Comparison of ENCODE assay signal across 12 mouse cellular contexts in genomic region chr2:77839587-77839986, GRCm38 (mm10). TPM values are rescaled to one million over a fixed set of nuclear protein-coding genes. Genes with fewer than 3 reads are reported as not detected.
"Had no signal": no experiment of that assay in that cellular context is flagged by ENCODE, and none has a peak within 500 bp of the region (broad histone marks: within the 10 kb centered on the region; RNA-seq: fewer than 3 reads in every experiment).

No protein-coding gene starts in this region.

- H3K9me3 ChIP-seq: limb, embryonic 10.5 days; liver, embryonic 15.5 days; midbrain, embryonic 13.5 days had no signal

- H3K27me3 ChIP-seq: liver, embryonic 15.5 days; midbrain, embryonic 13.5 days had no signal

- ATAC-seq: lung, postnatal 0 days; midbrain, embryonic 13.5 days had no signal

- H3K9ac ChIP-seq: liver, embryonic 15.5 days; midbrain, embryonic 13.5 days had no signal

- H3K27ac ChIP-seq: limb, embryonic 10.5 days; liver, embryonic 15.5 days; midbrain, embryonic 13.5 days had no signal

- H3K4me3 ChIP-seq: limb, embryonic 10.5 days; liver, embryonic 15.5 days; midbrain, embryonic 13.5 days had no signal

- H3K36me3 ChIP-seq: limb, embryonic 10.5 days; liver, embryonic 15.5 days; midbrain, embryonic 13.5 days had no signal

- DNase-seq: kidney, adult 11 months; lung, adult 2 months; lung, postnatal 36 days; right cerebral cortex, postnatal 14 days; thymus, postnatal 4 days had no signal

- H3K4me2 ChIP-seq: liver, embryonic 11.5 days; liver, embryonic 15.5 days; midbrain, embryonic 13.5 days had no signal

- H3K4me1 ChIP-seq: limb, embryonic 10.5 days; liver, embryonic 15.5 days; midbrain, embryonic 13.5 days had no signal

RNA-seq across cellular contexts. Expression of gene Zfp385b, which starts 20.1 kb away (rescaled TPM):
- total RNA-seq: megakaryocyte progenitor cell, adult 5-6 weeks had no signal
- polyA plus RNA-seq: spleen, adult 2 months had no signal
